Mouse (Mus musculus): ENCODE measurements around the gene Stard3nl. TPM values are rescaled to one million over a fixed set of nuclear protein-coding genes. Genes with fewer than 3 reads are reported as not detected.

Stard3nl gene
- polyA plus RNA-seq, 1 experiment: 11.0 TPM

DNA sequence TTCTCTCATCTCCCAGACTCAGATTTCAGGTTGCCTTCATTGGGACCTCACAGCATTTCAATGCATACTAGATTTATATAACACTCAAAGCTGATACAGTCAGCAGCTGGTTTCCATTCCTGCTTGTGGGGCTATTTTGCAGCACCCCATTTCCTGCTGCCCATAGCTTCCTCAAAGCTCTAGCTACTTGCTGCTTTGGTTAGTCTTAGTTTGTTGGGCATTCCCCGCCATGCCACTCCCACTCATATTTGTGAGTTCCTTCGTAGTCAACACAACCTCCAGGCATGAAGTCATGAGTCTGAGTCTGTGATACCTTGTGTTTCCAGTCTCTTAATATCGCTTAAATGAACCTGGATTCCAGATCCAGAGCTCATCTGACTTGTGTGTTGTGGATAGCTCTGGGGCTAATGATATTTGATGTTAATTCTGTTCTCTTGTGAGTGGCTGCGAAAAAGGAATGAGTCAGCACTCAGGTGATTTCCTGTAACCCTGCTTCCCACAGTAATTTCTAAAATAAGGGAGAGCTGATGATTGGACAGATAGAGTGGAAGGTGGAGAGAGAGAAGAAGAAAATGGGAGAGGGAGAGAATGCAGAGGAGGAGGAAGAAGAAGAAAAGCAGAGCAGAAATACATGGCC lies 22.4 kb upstream of the Stard3nl start:
- TF ChIP-seq CTCF (IDR thresholded peaks at IDR 0.05; ENCODE audit: extremely low read depth, insufficient read depth, insufficient read length, insufficient replicate concordance) (no peak), POLR2A (IDR thresholded peaks at IDR 0.05; ENCODE audit: low read depth, low read length) (no peak)
- Histone ChIP-seq H3K27ac (ENCODE audit: insufficient read depth, low read length) (no peak overlapping the region; the same call in 1 of the 2 replicates), H3K36me3 (ENCODE audit: control insufficient read depth, insufficient read depth, low read length) (no peaks in the 10 kb centered on the region), H3K4me3 (ENCODE audit: extremely low read depth, insufficient read depth, insufficient read length) (no peak overlapping the region), H3K4me1 (ENCODE audit: control insufficient read depth, insufficient read depth, insufficient read length) (peaks cover 6% of the 10 kb centered on the region), H3K27me3 (ENCODE audit: control insufficient read depth, insufficient read depth, low read length) (no peaks in the 10 kb centered on the region)
- WGBS: 28% methylated on average over 4 of the region's 4 CpGs
- DNase-seq (ENCODE audit: low read depth in 1 of 2, low spot score in 2 of 2): peak; percentile 14 to 30

DNA sequence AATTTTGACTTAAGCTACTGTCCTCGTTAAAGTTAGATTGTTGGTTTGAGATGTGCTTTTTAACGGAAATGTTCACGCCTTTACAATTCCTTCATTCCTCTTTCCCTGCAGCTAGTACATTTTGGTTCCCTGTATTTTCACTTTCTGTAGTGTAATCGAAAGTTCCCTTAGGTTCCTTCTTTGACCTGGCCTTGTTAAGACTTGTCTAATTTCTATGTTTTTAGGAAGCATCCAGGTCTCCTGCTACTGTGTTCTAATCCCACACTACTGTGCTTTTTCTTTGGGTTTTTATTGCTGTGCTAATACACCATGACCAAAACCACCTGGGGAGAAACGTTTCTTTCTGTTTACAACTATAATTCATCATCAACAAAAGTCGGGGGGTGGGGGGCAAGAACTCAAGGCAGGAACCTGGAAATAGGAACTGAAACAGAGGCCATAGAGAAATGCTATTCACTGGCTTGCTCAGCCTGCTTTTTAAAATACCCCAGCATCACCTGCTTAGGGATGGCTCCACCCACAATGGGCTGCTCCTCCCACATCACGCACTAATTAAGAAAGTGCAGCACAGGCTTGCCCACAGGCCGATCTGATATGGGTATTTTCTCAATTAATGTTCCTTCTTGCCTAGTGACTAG lies 20.4 kb upstream of the Stard3nl start:
- peaks cover 6% of the 10 kb centered on the region for H3K4me1 ChIP-seq (ENCODE audit: control insufficient read depth, insufficient read depth, insufficient read length)
- TF ChIP-seq CTCF (IDR thresholded peaks at IDR 0.05; ENCODE audit: extremely low read depth, insufficient read depth, insufficient read length, insufficient replicate concordance) (no peak), POLR2A (IDR thresholded peaks at IDR 0.05; ENCODE audit: low read depth, low read length) (no peak)
- H3K27me3 ChIP-seq (ENCODE audit: control insufficient read depth, insufficient read depth, low read length): no peaks in the 10 kb centered on the region
- 35% methylated on average over 8 of the region's 8 CpGs for WGBS
- no peak overlapping the region for H3K4me3 ChIP-seq (ENCODE audit: extremely low read depth, insufficient read depth, insufficient read length)
- H3K36me3 ChIP-seq (ENCODE audit: control insufficient read depth, insufficient read depth, low read length): no peaks in the 10 kb centered on the region
- peak; percentile 29 to 45 for DNase-seq (ENCODE audit: low read depth in 1 of 2, low spot score in 2 of 2)
- H3K27ac ChIP-seq (ENCODE audit: insufficient read depth, low read length): no peak overlapping the region; the same call in 1 of the 2 replicates

DNA sequence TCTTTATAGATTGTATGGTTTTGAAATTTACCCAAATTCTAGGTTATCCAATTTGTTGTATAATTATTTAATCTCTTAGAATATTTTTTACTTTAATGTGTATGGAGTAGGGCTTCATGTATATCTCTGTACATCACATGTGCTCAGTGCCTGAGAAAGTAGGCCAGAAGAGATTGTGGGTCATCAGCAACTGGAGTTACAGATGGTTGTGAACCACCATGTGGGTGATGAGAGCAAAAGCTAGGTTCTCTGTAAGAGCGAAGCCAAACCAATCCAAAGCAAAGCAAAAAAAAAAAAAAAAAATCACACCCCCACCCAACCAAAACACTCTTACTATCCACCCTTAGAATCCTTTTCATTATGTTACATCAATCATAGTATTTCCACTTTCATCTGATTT lies 19.7 kb upstream of the Stard3nl start:
- no peak for DNase-seq (ENCODE audit: low read depth in 1 of 2, low spot score in 2 of 2)
- Histone ChIP-seq H3K4me1 (ENCODE audit: control insufficient read depth, insufficient read depth, insufficient read length) (peaks cover 6% of the 10 kb centered on the region), H3K4me3 (ENCODE audit: extremely low read depth, insufficient read depth, insufficient read length) (no peak overlapping the region), H3K27ac (ENCODE audit: insufficient read depth, low read length) (no peak overlapping the region), H3K27me3 (ENCODE audit: control insufficient read depth, insufficient read depth, low read length) (no peaks in the 10 kb centered on the region), H3K36me3 (ENCODE audit: control insufficient read depth, insufficient read depth, low read length) (no peaks in the 10 kb centered on the region)
- TF ChIP-seq POLR2A (IDR thresholded peaks at IDR 0.05; ENCODE audit: low read depth, low read length) (no peak), CTCF (IDR thresholded peaks at IDR 0.05; ENCODE audit: extremely low read depth, insufficient read depth, insufficient read length, insufficient replicate concordance) (no peak)
- 76% methylated on average over 1 of the region's 1 CpGs for WGBS

DNA sequence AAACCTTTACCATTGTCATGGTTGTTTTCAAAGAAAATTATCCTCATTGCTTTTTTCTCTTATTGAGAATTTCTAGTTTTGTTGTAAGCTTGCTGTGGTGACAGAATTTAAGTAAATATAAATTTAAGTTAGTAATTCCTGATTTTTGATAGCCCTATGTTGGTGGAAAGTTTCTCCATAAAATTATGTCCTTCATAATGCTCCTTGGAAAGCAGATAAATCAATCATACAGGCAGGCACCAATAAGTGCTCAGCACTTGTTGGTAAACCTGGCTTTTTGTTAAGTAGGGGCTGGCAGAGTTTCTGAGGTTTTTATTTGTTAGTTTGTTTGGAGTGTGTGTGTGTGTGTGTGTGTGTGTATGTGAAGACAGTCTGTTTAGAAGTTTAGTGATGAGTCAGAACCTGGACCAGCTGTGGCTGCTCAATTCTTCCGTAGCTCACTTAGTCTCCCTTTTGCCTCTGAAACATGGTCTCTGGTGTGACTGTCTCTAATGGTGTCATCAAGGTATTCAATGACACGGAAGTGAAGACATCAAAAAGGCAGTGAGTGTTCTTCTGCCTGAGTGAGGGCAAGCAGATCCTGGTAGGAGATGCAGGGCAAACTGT lies 16.8 kb upstream of the Stard3nl start:
- no peak overlapping the region for H3K4me3 ChIP-seq (ENCODE audit: extremely low read depth, insufficient read depth, insufficient read length)
- no peaks in the 10 kb centered on the region for H3K36me3 ChIP-seq (ENCODE audit: control insufficient read depth, insufficient read depth, low read length)
- 84% methylated on average over 2 of the region's 2 CpGs for WGBS
- no peaks in the 10 kb centered on the region for H3K27me3 ChIP-seq (ENCODE audit: control insufficient read depth, insufficient read depth, low read length)
- H3K27ac ChIP-seq (ENCODE audit: insufficient read depth, low read length): no peak overlapping the region
- H3K4me1 ChIP-seq (ENCODE audit: control insufficient read depth, insufficient read depth, insufficient read length): peaks cover 6% of the 10 kb centered on the region
- no peak for DNase-seq (ENCODE audit: low read depth in 1 of 2, low spot score in 2 of 2)
- TF ChIP-seq CTCF (IDR thresholded peaks at IDR 0.05; ENCODE audit: extremely low read depth, insufficient read depth, insufficient read length, insufficient replicate concordance): no peak
- no peak for TF ChIP-seq POLR2A (IDR thresholded peaks at IDR 0.05; ENCODE audit: low read depth, low read length)

DNA sequence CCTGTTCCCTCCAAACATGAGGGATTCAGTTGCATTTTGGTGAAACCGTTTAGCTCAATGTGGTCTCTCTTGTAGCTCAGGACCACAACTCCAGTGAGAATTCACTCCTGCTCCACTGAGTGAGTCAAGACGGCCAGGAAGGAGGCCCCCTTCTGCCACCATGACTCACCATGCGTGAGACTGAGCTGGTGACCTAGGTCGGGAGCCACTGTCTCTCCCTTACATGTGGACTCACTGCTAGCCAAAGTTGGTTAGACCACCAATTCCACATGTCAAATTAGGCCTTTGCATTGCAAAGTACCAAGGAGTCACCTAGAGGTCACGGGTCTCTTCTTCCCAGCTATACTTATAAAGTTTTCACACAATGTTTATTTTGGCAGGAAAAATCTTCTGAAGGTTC lies 16.3 kb upstream of the Stard3nl start:
- no peak for DNase-seq (ENCODE audit: low read depth in 1 of 2, low spot score in 2 of 2)
- TF ChIP-seq POLR2A (IDR thresholded peaks at IDR 0.05; ENCODE audit: low read depth, low read length): no peak
- TF ChIP-seq CTCF (IDR thresholded peaks at IDR 0.05; ENCODE audit: extremely low read depth, insufficient read depth, insufficient read length, insufficient replicate concordance): no peak
- 59% methylated on average over 5 of the region's 5 CpGs for WGBS
- H3K27ac ChIP-seq (ENCODE audit: insufficient read depth, low read length): no peak overlapping the region
- no peaks in the 10 kb centered on the region for H3K36me3 ChIP-seq (ENCODE audit: control insufficient read depth, insufficient read depth, low read length)
- no peaks in the 10 kb centered on the region for H3K27me3 ChIP-seq (ENCODE audit: control insufficient read depth, insufficient read depth, low read length)
- H3K4me3 ChIP-seq (ENCODE audit: extremely low read depth, insufficient read depth, insufficient read length): no peak overlapping the region
- H3K4me1 ChIP-seq (ENCODE audit: control insufficient read depth, insufficient read depth, insufficient read length): peaks cover 3% of the 10 kb centered on the region; the same call in 1 of the 2 replicates

DNA sequence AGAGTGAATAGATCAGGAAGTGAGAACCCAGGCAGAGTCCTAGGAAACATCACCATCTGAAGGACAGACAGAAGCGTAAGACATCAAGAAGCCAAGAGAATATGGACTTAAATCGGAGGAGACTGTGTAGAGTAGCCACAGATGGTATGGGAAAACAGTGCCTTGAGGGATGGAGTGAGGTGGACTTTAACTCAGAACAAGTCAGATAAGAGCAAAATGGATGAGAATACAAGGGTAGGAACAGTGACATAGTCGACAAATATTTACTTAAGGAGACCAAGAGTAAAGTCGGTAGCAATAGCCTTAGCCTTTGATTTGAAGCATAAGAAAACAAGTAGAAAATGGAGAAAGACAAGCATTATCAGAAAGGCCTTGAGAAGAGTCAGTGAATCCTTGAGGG lies 15.1 kb upstream of the Stard3nl start:
- H3K27ac ChIP-seq (ENCODE audit: insufficient read depth, low read length): no peak overlapping the region
- H3K36me3 ChIP-seq (ENCODE audit: control insufficient read depth, insufficient read depth, low read length): no peaks in the 10 kb centered on the region
- no peak overlapping the region for H3K4me3 ChIP-seq (ENCODE audit: extremely low read depth, insufficient read depth, insufficient read length)
- WGBS: 89% methylated on average over 4 of the region's 4 CpGs
- H3K4me1 ChIP-seq (ENCODE audit: control insufficient read depth, insufficient read depth, insufficient read length): no peaks in the 10 kb centered on the region
- no peak for DNase-seq (ENCODE audit: low read depth in 1 of 2, low spot score in 2 of 2)
- no peak for TF ChIP-seq CTCF (IDR thresholded peaks at IDR 0.05; ENCODE audit: extremely low read depth, insufficient read depth, insufficient read length, insufficient replicate concordance)
- H3K27me3 ChIP-seq (ENCODE audit: control insufficient read depth, insufficient read depth, low read length): no peaks in the 10 kb centered on the region

DNA sequence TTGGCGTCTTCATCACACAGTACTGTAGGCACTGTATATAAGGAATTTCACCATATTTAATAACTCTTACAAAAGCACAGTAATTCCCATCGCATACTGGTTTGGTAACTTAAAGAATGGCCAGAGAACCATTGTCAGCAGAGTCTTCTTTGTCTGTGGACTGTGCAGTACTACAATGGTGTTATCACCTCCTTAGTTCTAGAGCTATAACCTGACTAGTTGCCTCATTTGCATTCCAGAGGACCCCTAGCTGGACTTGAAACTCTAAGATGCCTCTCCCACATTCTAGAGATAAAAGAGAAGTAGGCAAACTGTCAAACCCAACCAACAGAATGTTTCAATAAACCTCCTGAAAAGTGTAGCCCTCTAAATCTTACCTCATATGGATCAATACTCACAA lies 12.4 kb upstream of the Stard3nl start:
- 92% methylated on average over 2 of the region's 2 CpGs for WGBS
- TF ChIP-seq CTCF (IDR thresholded peaks at IDR 0.05; ENCODE audit: extremely low read depth, insufficient read depth, insufficient read length, insufficient replicate concordance): no peak
- TF ChIP-seq POLR2A (IDR thresholded peaks at IDR 0.05; ENCODE audit: low read depth, low read length): no peak

More for the DNA sequence above, 12.4 kb upstream of the Stard3nl start:
- Histone ChIP-seq H3K27me3 (ENCODE audit: control insufficient read depth, insufficient read depth, low read length) (no peaks in the 10 kb centered on the region), H3K4me1 (ENCODE audit: control insufficient read depth, insufficient read depth, insufficient read length) (no peaks in the 10 kb centered on the region), H3K27ac (ENCODE audit: insufficient read depth, low read length) (no peak overlapping the region), H3K4me3 (ENCODE audit: extremely low read depth, insufficient read depth, insufficient read length) (no peak overlapping the region), H3K36me3 (ENCODE audit: control insufficient read depth, insufficient read depth, low read length) (no peaks in the 10 kb centered on the region)
- no peak for DNase-seq (ENCODE audit: low read depth in 1 of 2, low spot score in 2 of 2)
